Mouse (Mus musculus) stomach, embryonic 16.5 days (tissue): Measurements from ENCODE around the gene Plxnb1. TPM values are rescaled to one million over a fixed set of nuclear protein-coding genes. Genes with fewer than 3 reads are reported as not detected.

Experiments used
- ATAC-seq: fragments of 200-750 bp; cut with Nextera tagmentation; 2 replicates; pipeline ENCODE4 v1.8.0; 2017; ENCODE audit warnings: moderate number of reproducible peaks, moderate TSS enrichment; ENCODE audit not compliant: insufficient read depth, low FRiP score
- H3K27ac ChIP-seq: fragments of 300-500 bp; sonication (generic); 2 replicates; pipeline ENCODE4 v1.5.1; 2014; ENCODE audit warnings: low read length
- H3K27me3 ChIP-seq: fragments of 300-500 bp; sonication (generic); 2 replicates; pipeline ENCODE4 v1.6.1; 2014; ENCODE audit warnings: low read length, control low read depth, mixed read lengths; ENCODE audit not compliant: control insufficient read depth, insufficient read depth
- H3K36me3 ChIP-seq: fragments of 300-500 bp; sonication (generic); 2 replicates; pipeline ENCODE4 v1.6.1; 2014; ENCODE audit warnings: low read length; ENCODE audit not compliant: control insufficient read depth, insufficient read depth
- H3K4me1 ChIP-seq: fragments of 300-500 bp; sonication (generic); 2 replicates; pipeline ENCODE4 v1.6.1; 2014; ENCODE audit warnings: low read length, control low read depth, mixed read lengths; ENCODE audit not compliant: control insufficient read depth, insufficient read depth
- H3K4me2 ChIP-seq: fragments of 300-500 bp; sonication (generic); 2 replicates; pipeline ENCODE4 v1.6.1; 2014; ENCODE audit warnings: low read depth, low read length, mixed read lengths
- H3K4me3 ChIP-seq: fragments of 300-500 bp; sonication (generic); replicated peaks from 2 replicates; pipeline ENCODE4 v1.5.1; 2014; ENCODE audit warnings: mild to moderate bottlenecking, low read length
- H3K9ac ChIP-seq: fragments of 300-500 bp; sonication (generic); 2 replicates; pipeline ENCODE4 v1.6.1; 2014; ENCODE audit warnings: low read length
- H3K9me3 ChIP-seq: fragments of 300-500 bp; sonication (generic); replicated peaks from 2 replicates; pipeline ENCODE4 v1.6.1; 2016; ENCODE audit warnings: low read length, control low read depth; ENCODE audit not compliant: control insufficient read depth
- WGBS: fragments of 180-500 bp; shearing (Covaris S2); extraction: QIAGEN DNeasy Blood & Tissue Kit; methylation state at CpG from one replicate; pipeline ENCODE4 v1.1.7; 2014; 5-methylcytosine and 5-hydroxymethylcytosine counted together
- polyA plus RNA-seq: library from polyadenylated mRNA; unstranded; fragments of >200 nt; fragmentation: Nextera tagmentation; extraction: Ambion mirVana; gene quantifications from 2 replicates; pipeline ENCODE4 v1.2.1, GENCODE M21; 2015

Plxnb1 gene
- polyA plus RNA-seq, 1 experiment from 2014 or later: 15.4 TPM

DNA sequence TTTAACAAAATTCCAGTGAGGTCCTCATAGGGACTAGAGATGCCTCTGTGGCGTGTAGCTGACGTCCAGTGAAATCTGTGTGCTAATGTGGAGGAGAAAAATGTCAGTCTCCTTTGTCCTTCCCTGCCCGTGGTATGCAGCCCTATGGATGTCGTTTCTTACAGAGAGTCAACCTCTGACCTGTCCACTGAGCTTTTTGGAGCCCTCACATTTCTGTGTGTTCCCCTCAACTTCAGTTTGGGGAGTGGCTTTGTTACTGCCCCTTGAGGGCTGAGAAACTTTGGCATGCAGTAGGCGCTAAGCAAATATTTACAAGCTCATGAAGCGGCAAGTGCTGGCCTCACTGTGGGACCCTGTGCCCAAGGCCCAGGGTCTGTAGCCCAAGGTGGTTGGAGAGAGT lies 2.1 kb downstream of the Plxnb1 start:
- Histone ChIP-seq H3K9ac (peak overlapping the region; percentile 95), H3K4me3 (peak overlapping the region; percentile 77), H3K4me2 (peak overlapping the region; percentile 79), H3K4me1 (peaks cover 53% of the 10 kb centered on the region), H3K36me3 (no peaks in the 10 kb centered on the region), H3K27me3 (no peaks in the 10 kb centered on the region), H3K27ac (peak overlapping the region; percentile 99), H3K9me3 (no peaks in the 10 kb centered on the region)
- WGBS: 28% methylated on average over 6 of the region's 6 CpGs
- no peak for ATAC-seq

GRCm38 (mm10) chr9:109097831-109098230 lies 2.6 kb downstream of the Plxnb1 start:
- Histone ChIP-seq H3K27ac (peak overlapping the region; percentile 99), H3K9ac (peak overlapping the region; percentile 95), H3K36me3 (no peaks in the 10 kb centered on the region), H3K4me3 (peak overlapping the region; percentile 77; the same call in 1 of the 2 replicates), H3K27me3 (no peaks in the 10 kb centered on the region), H3K9me3 (no peaks in the 10 kb centered on the region), H3K4me1 (peaks cover 51% of the 10 kb centered on the region), H3K4me2 (peak overlapping the region; percentile 79)
- 54% methylated on average over 5 of the region's 5 CpGs for WGBS
- ATAC-seq: no peak

GRCm38 (mm10) chr9:109098366-109098765 lies 3.2 kb downstream of the Plxnb1 start:
- Histone ChIP-seq H3K4me3 (peak overlapping the region; percentile 77; the same call in 1 of the 2 replicates), H3K27ac (peak overlapping the region; percentile 99; the same call in 1 of the 2 replicates), H3K9ac (peak overlapping the region; percentile 95; the same call in 1 of the 2 replicates), H3K4me1 (peaks cover 46% of the 10 kb centered on the region), H3K4me2 (peak overlapping the region; percentile 79), H3K27me3 (no peaks in the 10 kb centered on the region), H3K9me3 (no peaks in the 10 kb centered on the region), H3K36me3 (no peaks in the 10 kb centered on the region)
- ATAC-seq: no peak
- 72% methylated on average over 8 of the region's 8 CpGs for WGBS

- Histone ChIP-seq H3K4me1 (peaks cover 42% of the 10 kb centered on the region), H3K4me3 (0 out of 2 replicates have a peak overlapping the region, but pooled peaks have one; percentile 5)
- 20% methylated on average over 5 of the region's 6 CpGs for WGBS
These were observed 3.8 kb downstream of the Plxnb1 start for GRCm38 (mm10) chr9:109098969-109099368.

GRCm38 (mm10) chr9:109100307-109100928 lies 5.2 kb downstream of the Plxnb1 start:
- Histone ChIP-seq H3K9me3 (no peaks in the 10 kb centered on the region), H3K4me2 (no peak overlapping the region), H3K27ac (no peak overlapping the region), H3K9ac (0 out of 2 replicates have a peak overlapping the region, but pooled peaks have one; percentile 2), H3K4me1 (peaks cover 35% of the 10 kb centered on the region), H3K4me3 (no peak overlapping the region), H3K27me3 (no peaks in the 10 kb centered on the region), H3K36me3 (0 out of 2 replicates have a peak, but pooled peaks cover 3% of the 10 kb centered on the region)
- no peak for ATAC-seq
- 83% methylated on average over 20 of the region's 20 CpGs for WGBS

More at GRCm38 (mm10) chr9:109098969-109099368, 3.8 kb downstream of the Plxnb1 start:
- H3K27ac ChIP-seq: peak overlapping the region; percentile 99; the same call in 1 of the 2 replicates
- no peaks in the 10 kb centered on the region for H3K27me3 ChIP-seq
- H3K4me2 ChIP-seq: peak overlapping the region; percentile 79; the same call in 1 of the 2 replicates
- ATAC-seq: peak; percentile 30; the same call in 1 of the 2 replicates
- H3K36me3 ChIP-seq: no peaks in the 10 kb centered on the region
- no peaks in the 10 kb centered on the region for H3K9me3 ChIP-seq
- peak overlapping the region; percentile 40 for H3K9ac ChIP-seq

DNA sequence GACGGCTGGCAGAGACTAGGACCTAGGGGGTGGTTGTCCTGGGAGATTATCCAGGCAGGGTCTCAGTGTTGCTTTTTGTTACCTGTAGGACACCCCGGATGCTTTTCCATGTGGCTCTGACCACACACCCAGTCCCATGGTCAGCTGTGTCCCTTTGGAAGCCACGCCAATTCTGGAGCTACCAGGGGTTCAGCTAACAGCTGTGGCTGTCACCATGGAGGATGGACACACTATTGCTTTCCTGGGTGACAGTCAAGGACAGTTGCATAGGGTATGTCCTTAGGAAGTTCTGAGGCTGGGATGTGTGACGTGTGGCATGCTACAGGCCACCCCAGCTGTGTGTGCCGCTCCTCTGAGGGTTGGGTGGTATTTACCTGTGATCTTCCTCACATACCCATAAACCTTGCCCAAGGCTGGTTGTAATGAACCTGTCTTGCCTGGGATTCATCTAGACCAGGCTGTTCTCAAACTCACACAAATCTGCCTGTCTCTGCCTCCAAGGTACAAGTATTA lies 6.8 kb downstream of the Plxnb1 start:
- ATAC-seq: no peak
- 82% methylated on average over 5 of the region's 5 CpGs for WGBS

DNA sequence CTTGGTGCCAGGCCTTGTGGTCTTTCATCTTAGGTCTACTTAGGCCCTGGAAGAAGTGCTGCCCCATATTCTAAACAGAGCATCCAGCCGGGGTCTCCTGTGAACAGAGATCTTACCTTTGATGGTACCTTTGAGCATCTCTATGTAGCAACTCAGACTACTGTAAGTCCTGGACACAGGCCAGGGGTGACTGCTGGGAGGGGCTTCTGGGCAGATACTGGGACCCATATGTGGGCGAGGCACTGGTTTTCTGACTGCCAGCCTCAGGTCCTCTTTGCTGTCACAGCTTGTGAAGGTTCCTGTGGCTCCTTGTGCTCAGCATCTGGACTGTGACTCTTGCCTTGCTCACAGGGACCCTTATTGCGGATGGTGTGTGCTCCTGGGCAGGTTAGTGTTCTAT lies 7.4 kb downstream of the Plxnb1 start:
- H3K36me3 ChIP-seq: 0 out of 2 replicates have a peak, but pooled peaks cover 3% of the 10 kb centered on the region
- H3K9ac ChIP-seq: no peak overlapping the region
- no peaks in the 10 kb centered on the region for H3K9me3 ChIP-seq
- no peak overlapping the region for H3K4me2 ChIP-seq
- peaks cover 22% of the 10 kb centered on the region for H3K4me1 ChIP-seq
- WGBS: 89% methylated on average over 3 of the region's 3 CpGs
- no peak overlapping the region for H3K27ac ChIP-seq
- no peaks in the 10 kb centered on the region for H3K27me3 ChIP-seq
- no peak overlapping the region for H3K4me3 ChIP-seq
- ATAC-seq: no peak

More for the DNA sequence above, 6.8 kb downstream of the Plxnb1 start:
- Histone ChIP-seq H3K36me3 (0 out of 2 replicates have a peak, but pooled peaks cover 3% of the 10 kb centered on the region), H3K9me3 (no peaks in the 10 kb centered on the region), H3K4me2 (no peak overlapping the region), H3K4me3 (no peak overlapping the region), H3K4me1 (peaks cover 27% of the 10 kb centered on the region), H3K27ac (no peak overlapping the region), H3K27me3 (no peaks in the 10 kb centered on the region), H3K9ac (no peak overlapping the region)

- H3K27me3 ChIP-seq: no peaks in the 10 kb centered on the region
- H3K9ac ChIP-seq: no peak overlapping the region
- H3K9me3 ChIP-seq: no peaks in the 10 kb centered on the region
- WGBS: 65% methylated on average over 7 of the region's 7 CpGs
- no peak overlapping the region for H3K4me3 ChIP-seq
- H3K4me1 ChIP-seq: peaks cover 15% of the 10 kb centered on the region
- ATAC-seq: no peak
- H3K4me2 ChIP-seq: no peak overlapping the region
- H3K36me3 ChIP-seq: 0 out of 2 replicates have a peak, but pooled peaks cover 3% of the 10 kb centered on the region
- no peak overlapping the region for H3K27ac ChIP-seq
These were observed 8.1 kb downstream of the Plxnb1 start for GRCm38 (mm10) chr9:109103250-109103649.

- H3K27ac ChIP-seq: no peak overlapping the region
- H3K4me2 ChIP-seq: no peak overlapping the region
- H3K9me3 ChIP-seq: no peaks in the 10 kb centered on the region
- no peaks in the 10 kb centered on the region for H3K27me3 ChIP-seq
- 0 out of 2 replicates have a peak, but pooled peaks cover 6% of the 10 kb centered on the region for H3K36me3 ChIP-seq
- ATAC-seq: no peak
- WGBS: 90% methylated on average over 9 of the region's 9 CpGs
- peaks cover 6% of the 10 kb centered on the region for H3K4me1 ChIP-seq
- H3K4me3 ChIP-seq: no peak overlapping the region
- no peak overlapping the region for H3K9ac ChIP-seq
These were observed 8.9 kb downstream of the Plxnb1 start for GRCm38 (mm10) chr9:109104083-109104482.
